Mouse (Mus musculus): ENCODE data around the gene Lamtor3.

- TF ChIP-seq POLR2A (IDR thresholded peaks at IDR 0.05; ENCODE audit: insufficient read length, low read depth) (no peak), USF1 (IDR thresholded peaks at IDR 0.05; ENCODE audit: low read depth) (no peak), TCF12 (IDR thresholded peaks at IDR 0.05; ENCODE audit: insufficient read depth, poor library complexity, severe bottlenecking) (no peak), MYOG (IDR thresholded peaks at IDR 0.05; ENCODE audit: control insufficient read depth in 1 of 3, insufficient read depth in 1 of 3, insufficient read length in 2 of 3, low read depth in 2 of 3) (no peak)
Observed at GRCm38 (mm10) chr3:137896386-137896785, 21.9 kb upstream of the Lamtor3 start.
